Mouse (Mus musculus) heart, adult 2 months (tissue): Measurements from ENCODE around the gene Npr3.

Experiments
- CTCF ChIP-seq: fragments of 200-600 bp; IDR thresholded peaks from 2 replicates; pipeline ENCODE4 v1.8.1; 2022; ENCODE audit warnings: antibody characterized with exemption, mild to moderate bottlenecking, moderate library complexity
- EP300 ChIP-seq: fragments of 200-500 bp; IDR thresholded peaks from 2 replicates; pipeline ENCODE4 v1.6.1; 2011; ENCODE audit warnings: low read depth, low read length, control low read depth; ENCODE audit not compliant: insufficient read depth

GRCm38 (mm10) chr15:11815551-11815950 lies 91.5 kb downstream of the Npr3 start:
- TF ChIP-seq CTCF (no peak), EP300 (no peak)
